Mouse (Mus musculus): ENCODE results near the gene Lad1. TPM values are rescaled to one million over a fixed set of nuclear protein-coding genes. Genes with fewer than 3 reads are reported as not detected.

Lad1 gene
- total and polyA plus RNA-seq, 2 experiments from 2014 or later: 0.64 to 1.9 TPM

DNA sequence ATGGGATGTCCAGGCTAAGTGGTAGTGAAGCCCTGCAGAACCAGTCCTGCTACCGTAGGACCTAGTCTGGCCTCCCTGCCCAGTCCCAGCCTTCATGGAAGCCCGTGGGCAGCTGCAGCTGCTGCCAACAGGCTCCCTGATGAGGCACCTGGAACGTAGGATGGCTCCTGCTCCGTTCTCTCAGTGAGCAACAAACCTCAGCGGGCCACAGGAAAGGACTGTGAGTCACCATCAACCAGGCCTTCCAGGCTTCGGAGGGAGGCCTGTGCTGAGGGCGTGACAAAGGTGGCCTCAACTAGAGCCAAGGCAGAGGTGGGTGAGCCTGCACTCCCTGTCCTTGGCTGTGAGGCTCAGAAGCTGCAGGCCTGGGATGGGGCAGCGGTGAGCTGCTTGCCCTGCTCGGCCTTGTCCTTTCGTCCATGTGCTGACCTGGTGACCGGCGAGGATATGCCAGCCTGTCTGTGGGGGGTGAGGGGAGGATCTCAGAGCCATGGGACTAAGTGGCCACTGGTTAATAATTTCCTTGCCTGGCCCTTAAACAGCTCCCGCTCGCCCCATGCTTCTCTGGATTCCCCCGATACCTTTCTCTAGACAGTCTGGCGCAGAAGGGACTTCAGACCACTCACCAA lies 2.5 kb downstream of the Lad1 start:
- H3K36me3 ChIP-seq (ENCODE audit: insufficient read depth, low read length): no peaks in the 10 kb centered on the region
- no peaks in the 10 kb centered on the region for H3K4me1 ChIP-seq (ENCODE audit: insufficient read depth, low read length)
- H3K27me3 ChIP-seq (ENCODE audit: insufficient read depth, low read length): peaks cover 27% of the 10 kb centered on the region
- H3K4me2 ChIP-seq (ENCODE audit: low read depth, low read length, poor library complexity, severe bottlenecking): no peak overlapping the region
- ATAC-seq (ENCODE audit: low FRiP score): no peak
- no peak for DNase-seq (ENCODE audit: low spot score)
- no peak for TF ChIP-seq CTCF (IDR thresholded peaks at IDR 0.05)
- no peak overlapping the region for H3K4me3 ChIP-seq (ENCODE audit: low read depth, low read length)
- WGBS: 89% methylated on average over 16 of the region's 16 CpGs
- H3K27ac ChIP-seq (ENCODE audit: low read depth, low read length): no peak overlapping the region
- H3K9me3 ChIP-seq (ENCODE audit: low read length): no peaks in the 10 kb centered on the region
- no peak overlapping the region for H3K9ac ChIP-seq (replicated peaks; ENCODE audit: low read length, poor library complexity, severe bottlenecking)

DNA sequence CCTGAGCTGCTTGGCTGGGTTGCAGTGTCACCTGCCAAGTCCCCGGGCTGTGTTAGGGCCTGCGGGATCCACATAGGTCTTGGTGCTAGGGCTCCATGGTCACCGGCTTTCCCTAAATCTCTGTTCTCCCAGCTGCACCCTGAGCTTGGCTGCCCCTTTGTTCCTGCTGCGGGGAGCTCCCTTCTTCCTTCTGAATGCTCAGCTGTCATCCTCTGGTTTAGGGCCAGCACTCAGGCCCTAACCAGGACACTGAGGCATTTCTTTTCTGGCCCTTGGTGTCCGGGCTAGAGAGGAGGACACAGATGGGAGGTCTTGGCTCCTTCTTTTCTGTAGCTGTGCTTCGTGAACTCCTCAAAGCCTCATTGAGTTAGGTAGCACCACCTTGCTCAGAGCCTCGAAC lies 3.4 kb downstream of the Lad1 start:
- Histone ChIP-seq H3K4me2 (ENCODE audit: low read depth, low read length, poor library complexity, severe bottlenecking) (no peak overlapping the region), H3K4me1 (ENCODE audit: insufficient read depth, low read length) (no peaks in the 10 kb centered on the region), H3K9me3 (ENCODE audit: low read length) (no peaks in the 10 kb centered on the region), H3K27me3 (ENCODE audit: insufficient read depth, low read length) (peaks cover 27% of the 10 kb centered on the region), H3K9ac (replicated peaks; ENCODE audit: low read length, poor library complexity, severe bottlenecking) (no peak overlapping the region), H3K36me3 (ENCODE audit: insufficient read depth, low read length) (no peaks in the 10 kb centered on the region), H3K27ac (ENCODE audit: low read depth, low read length) (no peak overlapping the region), H3K4me3 (ENCODE audit: low read depth, low read length) (no peak overlapping the region)
- DNase-seq (ENCODE audit: low spot score) (no peak), ATAC-seq (ENCODE audit: low FRiP score) (no peak)
- TF ChIP-seq CTCF (IDR thresholded peaks at IDR 0.05): no peak
- WGBS: 75% methylated on average over 7 of the region's 7 CpGs

GRCm38 (mm10) chr1:135828918-135829317 lies 10.5 kb downstream of the Lad1 start:
- peak; percentile 60 for DNase-seq (ENCODE audit: low spot score)
- Histone ChIP-seq H3K9ac (replicated peaks; ENCODE audit: low read length, poor library complexity, severe bottlenecking) (no peak overlapping the region), H3K9me3 (ENCODE audit: low read length) (no peaks in the 10 kb centered on the region), H3K27me3 (ENCODE audit: insufficient read depth, low read length) (no peaks in the 10 kb centered on the region), H3K36me3 (ENCODE audit: insufficient read depth, low read length) (no peaks in the 10 kb centered on the region), H3K4me2 (ENCODE audit: low read depth, low read length, poor library complexity, severe bottlenecking) (no peak overlapping the region), H3K4me3 (ENCODE audit: low read depth, low read length) (no peak overlapping the region), H3K27ac (ENCODE audit: low read depth, low read length) (no peak overlapping the region), H3K4me1 (ENCODE audit: insufficient read depth, low read length) (no peaks in the 10 kb centered on the region)
- TF ChIP-seq CTCF (IDR thresholded peaks at IDR 0.05): peak; percentile 78
- 16% methylated on average over 1 of the region's 1 CpGs for WGBS
- no peak for ATAC-seq (ENCODE audit: low FRiP score)

GRCm38 (mm10) chr1:135834206-135834859 lies 15.9 kb downstream of the Lad1 start:
- DNase-seq (ENCODE audit: low spot score) (no peak), ATAC-seq (ENCODE audit: low FRiP score) (no peak)
- Histone ChIP-seq H3K4me3 (ENCODE audit: low read depth, low read length) (no peak overlapping the region), H3K9me3 (ENCODE audit: low read length) (no peaks in the 10 kb centered on the region), H3K9ac (replicated peaks; ENCODE audit: low read length, poor library complexity, severe bottlenecking) (no peak overlapping the region), H3K27ac (ENCODE audit: low read depth, low read length) (no peak overlapping the region), H3K27me3 (ENCODE audit: insufficient read depth, low read length) (no peaks in the 10 kb centered on the region), H3K4me2 (ENCODE audit: low read depth, low read length, poor library complexity, severe bottlenecking) (no peak overlapping the region), H3K4me1 (ENCODE audit: insufficient read depth, low read length) (no peaks in the 10 kb centered on the region), H3K36me3 (ENCODE audit: insufficient read depth, low read length) (no peaks in the 10 kb centered on the region)
- no peak for TF ChIP-seq CTCF (IDR thresholded peaks at IDR 0.05)
- 76% methylated on average over 6 of the region's 6 CpGs for WGBS

GRCm38 (mm10) chr1:135834983-135835382 lies 16.6 kb downstream of the Lad1 start:
- 84% methylated on average over 8 of the region's 8 CpGs for WGBS
- H3K9me3 ChIP-seq (ENCODE audit: low read length): no peaks in the 10 kb centered on the region
- no peak for TF ChIP-seq CTCF (IDR thresholded peaks at IDR 0.05)

GRCm38 (mm10) chr1:135835716-135836483 lies 17.5 kb downstream of the Lad1 start, which contains the start of gene Tnnt2:
Gene Tnnt2 (plus strand): TSS chr1:135836354.
- DNase-seq (ENCODE audit: low spot score): no peak
- no peaks in the 10 kb centered on the region for H3K36me3 ChIP-seq (ENCODE audit: insufficient read depth, low read length)
- no peak within 1 kb of the TSS for H3K4me3 ChIP-seq (ENCODE audit: low read depth, low read length)
- no peak for ATAC-seq (ENCODE audit: low FRiP score)
- no peak within 1 kb of the TSS for H3K4me2 ChIP-seq (ENCODE audit: low read depth, low read length, poor library complexity, severe bottlenecking)
- no peaks in the 10 kb centered on the region for H3K9me3 ChIP-seq (ENCODE audit: low read length)
- TF ChIP-seq CTCF (IDR thresholded peaks at IDR 0.05): no peak
- H3K4me1 ChIP-seq (ENCODE audit: insufficient read depth, low read length): no peaks in the 10 kb centered on the region
- no peak within 1 kb of the TSS for H3K27ac ChIP-seq (ENCODE audit: low read depth, low read length)
- whole genome bisulfite sequencing: 51% methylated on average over 9 of the region's 9 CpGs
- H3K27me3 ChIP-seq (ENCODE audit: insufficient read depth, low read length): no peaks in the 10 kb centered on the region
- H3K9ac ChIP-seq (replicated peaks; ENCODE audit: low read length, poor library complexity, severe bottlenecking): no peak within 1 kb of the TSS

More at GRCm38 (mm10) chr1:135834983-135835382, 16.6 kb downstream of the Lad1 start:
- no peaks in the 10 kb centered on the region for H3K27me3 ChIP-seq (ENCODE audit: insufficient read depth, low read length)
- H3K4me2 ChIP-seq (ENCODE audit: low read depth, low read length, poor library complexity, severe bottlenecking): no peak overlapping the region
- no peak overlapping the region for H3K27ac ChIP-seq (ENCODE audit: low read depth, low read length)
- ATAC-seq (ENCODE audit: low FRiP score): no peak
- no peaks in the 10 kb centered on the region for H3K4me1 ChIP-seq (ENCODE audit: insufficient read depth, low read length)
- H3K36me3 ChIP-seq (ENCODE audit: insufficient read depth, low read length): no peaks in the 10 kb centered on the region
- H3K9ac ChIP-seq (replicated peaks; ENCODE audit: low read length, poor library complexity, severe bottlenecking): no peak overlapping the region
- DNase-seq (ENCODE audit: low spot score): no peak
- H3K4me3 ChIP-seq (ENCODE audit: low read depth, low read length): no peak overlapping the region
